ENCODE assay signal across 26 mouse cellular contexts in genomic region chr5:5838767-5839166, GRCm38 (mm10).
"Had no signal": no experiment of that assay in that cellular context is flagged by ENCODE, and none has a peak within 500 bp of the region (broad histone marks: within the 10 kb centered on the region; RNA-seq: fewer than 3 reads in every experiment).

No protein-coding gene starts in this region.

- ATAC-seq: hindbrain, postnatal 0 days; intestine, embryonic 16.5 days had no signal

- H3K9me3 ChIP-seq: heart, embryonic 13.5 days; heart, embryonic 15.5 days; hindbrain, embryonic 13.5 days; hindbrain, embryonic 15.5 days; kidney, embryonic 15.5 days; limb, embryonic 13.5 days; limb, embryonic 15.5 days; liver, embryonic 13.5 days had no signal

- H3K4me3 ChIP-seq: heart, adult 2 months; heart, embryonic 13.5 days; heart, embryonic 15.5 days; hindbrain, embryonic 13.5 days; hindbrain, embryonic 15.5 days; kidney, embryonic 15.5 days; limb, embryonic 13.5 days; limb, embryonic 15.5 days; liver, embryonic 13.5 days had no signal

- DNase-seq: gastrocnemius, postnatal 14 days; gastrocnemius, postnatal 36 days; heart, adult 11 months; heart, adult 2 months; heart, postnatal 14 days; heart, postnatal 36 days; kidney, adult 11 months; kidney, adult 2 months; kidney, adult 9 months; kidney, postnatal 14 days; kidney, postnatal 36 days; layer of hippocampus, adult 9-11 months; layer of hippocampus, postnatal 36 days; left cerebral cortex, postnatal 4 days; liver, embryonic 13.5 days had no signal

- H3K36me3 ChIP-seq: heart, embryonic 13.5 days; heart, embryonic 15.5 days; hindbrain, embryonic 13.5 days; hindbrain, embryonic 15.5 days; kidney, embryonic 15.5 days; limb, embryonic 13.5 days; limb, embryonic 15.5 days; liver, embryonic 13.5 days had no signal

- H3K9ac ChIP-seq: heart, embryonic 13.5 days; heart, embryonic 15.5 days; hindbrain, embryonic 13.5 days; hindbrain, embryonic 15.5 days; kidney, embryonic 15.5 days; limb, embryonic 13.5 days; limb, embryonic 15.5 days; liver, embryonic 13.5 days had no signal

- H3K27me3 ChIP-seq: heart, embryonic 13.5 days; heart, embryonic 15.5 days; hindbrain, embryonic 13.5 days; hindbrain, embryonic 15.5 days; kidney, embryonic 15.5 days; limb, embryonic 13.5 days; limb, embryonic 15.5 days; liver, embryonic 13.5 days had no signal

- H3K4me2 ChIP-seq: heart, embryonic 11.5 days; heart, embryonic 13.5 days; heart, embryonic 15.5 days; hindbrain, embryonic 13.5 days; hindbrain, embryonic 15.5 days; kidney, embryonic 15.5 days; limb, embryonic 13.5 days; limb, embryonic 15.5 days; liver, embryonic 13.5 days had no signal

- H3K27ac ChIP-seq: heart, adult 2 months; heart, embryonic 13.5 days; heart, embryonic 15.5 days; hindbrain, embryonic 13.5 days; hindbrain, embryonic 15.5 days; hindbrain, postnatal 0 days; kidney, embryonic 15.5 days; kidney, postnatal 0 days; limb, embryonic 13.5 days; limb, embryonic 15.5 days; liver, embryonic 13.5 days had no signal

- H3K4me1 ChIP-seq: heart, embryonic 13.5 days; heart, embryonic 15.5 days; hindbrain, embryonic 13.5 days; hindbrain, embryonic 15.5 days; kidney, embryonic 15.5 days; limb, embryonic 13.5 days; limb, embryonic 15.5 days; liver, embryonic 13.5 days had no signal
